Mouse (Mus musculus): ENCODE results near the gene Lrrc47. TPM values are rescaled to one million over a fixed set of nuclear protein-coding genes. Genes with fewer than 3 reads are reported as not detected.

Gene Lrrc47
- polyA plus RNA-seq, 1 experiment from 2014 or later, result 12.3 TPM

DNA sequence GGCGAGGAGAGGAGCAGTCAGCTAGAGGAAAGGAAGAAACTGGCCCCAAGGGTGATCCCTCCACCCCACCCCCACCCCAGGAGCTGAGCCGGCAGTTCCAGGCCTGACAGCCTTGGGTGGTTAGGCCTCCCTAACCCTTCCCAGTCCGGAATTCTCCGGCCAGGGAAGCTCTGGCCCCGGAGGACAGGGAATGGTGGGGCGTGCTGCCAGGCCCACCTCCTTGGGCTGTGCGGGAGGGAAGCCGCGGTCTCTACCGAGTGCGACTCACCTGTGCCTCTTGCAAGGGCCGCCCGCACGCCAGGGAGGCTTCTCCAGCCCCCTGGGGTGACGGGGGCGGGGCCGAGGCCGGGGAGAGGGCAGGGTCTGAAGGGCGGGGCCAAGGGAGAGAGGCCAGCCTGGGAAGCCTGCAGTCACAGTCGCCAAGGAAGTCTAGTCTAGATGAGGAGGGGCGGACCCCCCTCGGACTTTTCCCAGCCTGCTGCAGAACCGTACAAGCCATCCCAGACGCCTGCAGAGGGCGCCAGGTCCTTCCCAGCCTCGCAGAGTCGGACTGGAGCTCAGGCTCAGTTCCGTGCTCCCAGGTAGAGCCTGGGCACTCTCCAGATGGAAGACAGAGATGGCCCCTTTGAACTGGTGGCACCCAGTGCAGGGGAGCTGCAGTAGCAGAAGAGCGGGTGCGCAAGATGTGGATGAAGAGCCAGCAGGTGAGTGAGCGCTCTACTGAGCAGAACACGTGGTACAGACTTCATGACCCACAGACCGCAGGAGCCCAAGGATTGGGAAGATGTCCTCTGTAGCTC lies 14.3 kb downstream of the Lrrc47 start, which contains the start of gene Smim1:
TSS of gene Smim1 (minus strand) at position 590 of the 800 bp plus-strand sequence.
- Histone ChIP-seq H3K4me2 (ENCODE audit: low read depth, low read length, severe bottlenecking) (peak within 1 kb of the TSS; percentile 54), H3K9me3 (ENCODE audit: control insufficient read depth, low read length) (no peaks in the 10 kb centered on the region), H3K4me3 (ENCODE audit: low read depth, low read length) (peak within 1 kb of the TSS; percentile 14), H3K9ac (ENCODE audit: low read length) (peak within 1 kb of the TSS; percentile 35), H3K27me3 (ENCODE audit: control insufficient read depth, insufficient read depth, low read length) (peaks cover 2% of the 10 kb centered on the region), H3K27ac (ENCODE audit: low read depth, low read length) (no peak within 1 kb of the TSS), H3K36me3 (ENCODE audit: control insufficient read depth, insufficient read depth, low read length) (peaks cover 2% of the 10 kb centered on the region; the same call in 1 of the 2 replicates), H3K4me1 (replicated peaks; ENCODE audit: control insufficient read depth, insufficient read depth, low read length) (peaks cover 5% of the 10 kb centered on the region; the same call in 1 of the 2 replicates)
- 4% methylated on average over 33 of the region's 33 CpGs for WGBS
- DNase-seq (ENCODE audit: low spot score) (peak; percentile 80), ATAC-seq (replicated peaks; ENCODE audit: low FRiP score) (peak; percentile 47)

DNA sequence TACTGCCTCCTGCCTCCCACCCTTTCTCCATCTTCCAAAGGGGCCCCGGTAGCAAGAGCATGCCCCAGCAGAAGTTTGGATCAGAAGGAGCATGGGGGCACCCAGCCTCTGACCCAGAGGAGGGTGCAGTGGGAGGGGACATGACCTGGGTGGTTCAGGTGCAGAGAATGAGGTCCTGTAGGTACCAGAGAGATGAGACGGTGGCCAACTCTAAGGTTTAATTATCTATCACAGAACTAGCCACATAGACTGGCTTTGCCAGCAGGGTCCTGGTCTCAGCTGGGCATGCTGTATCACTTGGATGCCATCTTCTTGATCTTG lies 14.9 kb downstream of the Lrrc47 start:
- no peaks in the 10 kb centered on the region for H3K9me3 ChIP-seq (ENCODE audit: control insufficient read depth, low read length)
- H3K4me3 ChIP-seq (ENCODE audit: low read depth, low read length), result peak overlapping the region; percentile 14; the same call in 1 of the 2 replicates
- ATAC-seq (replicated peaks; ENCODE audit: low FRiP score) (no peak), DNase-seq (ENCODE audit: low spot score) (no peak)
- H3K36me3 ChIP-seq (ENCODE audit: control insufficient read depth, insufficient read depth, low read length), result no peaks in the 10 kb centered on the region
- H3K27ac ChIP-seq (ENCODE audit: low read depth, low read length), result no peak overlapping the region
- peak overlapping the region; percentile 54 for H3K4me2 ChIP-seq (ENCODE audit: low read depth, low read length, severe bottlenecking)
- H3K9ac ChIP-seq (ENCODE audit: low read length), result peak overlapping the region; percentile 35; the same call in 1 of the 2 replicates
- WGBS, result 24% methylated on average over 2 of the region's 2 CpGs
- H3K4me1 ChIP-seq (replicated peaks; ENCODE audit: control insufficient read depth, insufficient read depth, low read length), result peaks cover 5% of the 10 kb centered on the region; the same call in 1 of the 2 replicates
- H3K27me3 ChIP-seq (ENCODE audit: control insufficient read depth, insufficient read depth, low read length), result peaks cover 2% of the 10 kb centered on the region

GRCm38 (mm10) chr4:154028066-154028465 lies 16.5 kb downstream of the Lrrc47 start:
- H3K27me3 ChIP-seq (ENCODE audit: control insufficient read depth, insufficient read depth, low read length), result peaks cover 2% of the 10 kb centered on the region
- H3K9me3 ChIP-seq (ENCODE audit: control insufficient read depth, low read length), result no peaks in the 10 kb centered on the region
- H3K4me2 ChIP-seq (ENCODE audit: low read depth, low read length, severe bottlenecking), result no peak overlapping the region
- no peak overlapping the region for H3K27ac ChIP-seq (ENCODE audit: low read depth, low read length)
- H3K9ac ChIP-seq (ENCODE audit: low read length), result no peak overlapping the region
- peaks cover 5% of the 10 kb centered on the region; the same call in 1 of the 2 replicates for H3K4me1 ChIP-seq (replicated peaks; ENCODE audit: control insufficient read depth, insufficient read depth, low read length)
- no peak overlapping the region for H3K4me3 ChIP-seq (ENCODE audit: low read depth, low read length)
- no peak for DNase-seq (ENCODE audit: low spot score)
- WGBS, result 82% methylated on average over 7 of the region's 7 CpGs
- H3K36me3 ChIP-seq (ENCODE audit: control insufficient read depth, insufficient read depth, low read length), result no peaks in the 10 kb centered on the region
- ATAC-seq (replicated peaks; ENCODE audit: low FRiP score), result no peak

DNA sequence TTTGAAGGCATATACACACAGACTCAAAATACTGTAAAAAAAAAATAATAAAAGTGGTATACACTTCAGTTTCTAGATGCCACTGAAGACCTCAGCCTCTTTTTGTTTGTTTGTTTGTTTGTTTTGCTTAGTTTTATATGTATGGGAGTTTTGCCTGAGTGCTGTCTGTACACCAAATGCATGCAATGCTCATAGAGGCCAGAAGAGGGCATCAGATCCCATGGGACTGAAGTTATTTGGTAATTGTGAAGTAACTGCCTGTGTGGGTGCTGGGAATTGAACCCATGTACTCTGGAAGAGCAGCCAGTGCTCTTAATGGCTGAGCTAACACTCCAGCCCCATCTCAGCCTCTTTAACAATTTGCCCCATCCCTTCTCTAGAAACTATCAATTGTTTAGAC lies 17.1 kb downstream of the Lrrc47 start:
- H3K4me1 ChIP-seq (replicated peaks; ENCODE audit: control insufficient read depth, insufficient read depth, low read length), result peaks cover 5% of the 10 kb centered on the region; the same call in 1 of the 2 replicates
- no peak for ATAC-seq (replicated peaks; ENCODE audit: low FRiP score)
- H3K4me3 ChIP-seq (ENCODE audit: low read depth, low read length), result no peak overlapping the region
- no peak for DNase-seq (ENCODE audit: low spot score)
- H3K36me3 ChIP-seq (ENCODE audit: control insufficient read depth, insufficient read depth, low read length), result no peaks in the 10 kb centered on the region
- H3K9me3 ChIP-seq (ENCODE audit: control insufficient read depth, low read length), result no peaks in the 10 kb centered on the region
- no peak overlapping the region for H3K9ac ChIP-seq (ENCODE audit: low read length)
- peaks cover 2% of the 10 kb centered on the region for H3K27me3 ChIP-seq (ENCODE audit: control insufficient read depth, insufficient read depth, low read length)
- H3K27ac ChIP-seq (ENCODE audit: low read depth, low read length), result no peak overlapping the region
- no peak overlapping the region for H3K4me2 ChIP-seq (ENCODE audit: low read depth, low read length, severe bottlenecking)

- ATAC-seq (replicated peaks; ENCODE audit: low FRiP score) (no peak), DNase-seq (ENCODE audit: low spot score) (no peak)
- Histone ChIP-seq H3K4me2 (ENCODE audit: low read depth, low read length, severe bottlenecking) (no peak overlapping the region), H3K27me3 (ENCODE audit: control insufficient read depth, insufficient read depth, low read length) (no peaks in the 10 kb centered on the region), H3K36me3 (ENCODE audit: control insufficient read depth, insufficient read depth, low read length) (no peaks in the 10 kb centered on the region), H3K4me1 (replicated peaks; ENCODE audit: control insufficient read depth, insufficient read depth, low read length) (no peaks in the 10 kb centered on the region), H3K4me3 (ENCODE audit: low read depth, low read length) (no peak overlapping the region), H3K9ac (ENCODE audit: low read length) (no peak overlapping the region), H3K9me3 (ENCODE audit: control insufficient read depth, low read length) (no peaks in the 10 kb centered on the region), H3K27ac (ENCODE audit: low read depth, low read length) (no peak overlapping the region)
- WGBS, result 63% methylated on average over 3 of the region's 3 CpGs
Observed at GRCm38 (mm10) chr4:154037123-154037522, 25.6 kb downstream of the Lrrc47 start.

- Histone ChIP-seq H3K27me3 (ENCODE audit: control insufficient read depth, insufficient read depth, low read length) (no peaks in the 10 kb centered on the region; the same call in 1 of the 2 replicates), H3K9me3 (ENCODE audit: control insufficient read depth, low read length) (no peaks in the 10 kb centered on the region), H3K4me1 (replicated peaks; ENCODE audit: control insufficient read depth, insufficient read depth, low read length) (no peaks in the 10 kb centered on the region), H3K27ac (ENCODE audit: low read depth, low read length) (no peak within 1 kb of the TSS), H3K9ac (ENCODE audit: low read length) (no peak within 1 kb of the TSS), H3K4me2 (ENCODE audit: low read depth, low read length, severe bottlenecking) (no peak within 1 kb of the TSS), H3K36me3 (ENCODE audit: control insufficient read depth, insufficient read depth, low read length) (no peaks in the 10 kb centered on the region), H3K4me3 (ENCODE audit: low read depth, low read length) (no peak within 1 kb of the TSS)
- no peak for DNase-seq (ENCODE audit: low spot score)
- 87% methylated on average over 9 of the region's 9 CpGs for WGBS
- ATAC-seq (replicated peaks; ENCODE audit: low FRiP score), result no peak
Observed at GRCm38 (mm10) chr4:154042577-154042976, 31.0 kb downstream of the Lrrc47 start, which contains the start of gene Ccdc27. Gene Ccdc27, minus strand, starts transcription at chr4:154042677.

GRCm38 (mm10) chr4:154045837-154046236 lies 34.3 kb downstream of the Lrrc47 start:
- H3K27me3 ChIP-seq (ENCODE audit: control insufficient read depth, insufficient read depth, low read length), result no peaks in the 10 kb centered on the region; the same call in 1 of the 2 replicates
- no peaks in the 10 kb centered on the region for H3K9me3 ChIP-seq (ENCODE audit: control insufficient read depth, low read length)
- H3K36me3 ChIP-seq (ENCODE audit: control insufficient read depth, insufficient read depth, low read length), result no peaks in the 10 kb centered on the region
- no peak overlapping the region for H3K9ac ChIP-seq (ENCODE audit: low read length)
- DNase-seq (ENCODE audit: low spot score) (no peak), ATAC-seq (replicated peaks; ENCODE audit: low FRiP score) (no peak)
- no peaks in the 10 kb centered on the region for H3K4me1 ChIP-seq (replicated peaks; ENCODE audit: control insufficient read depth, insufficient read depth, low read length)
- H3K27ac ChIP-seq (ENCODE audit: low read depth, low read length), result no peak overlapping the region
- no peak overlapping the region for H3K4me2 ChIP-seq (ENCODE audit: low read depth, low read length, severe bottlenecking)
- 64% methylated on average over 5 of the region's 5 CpGs for WGBS
- no peak overlapping the region for H3K4me3 ChIP-seq (ENCODE audit: low read depth, low read length)

DNA sequence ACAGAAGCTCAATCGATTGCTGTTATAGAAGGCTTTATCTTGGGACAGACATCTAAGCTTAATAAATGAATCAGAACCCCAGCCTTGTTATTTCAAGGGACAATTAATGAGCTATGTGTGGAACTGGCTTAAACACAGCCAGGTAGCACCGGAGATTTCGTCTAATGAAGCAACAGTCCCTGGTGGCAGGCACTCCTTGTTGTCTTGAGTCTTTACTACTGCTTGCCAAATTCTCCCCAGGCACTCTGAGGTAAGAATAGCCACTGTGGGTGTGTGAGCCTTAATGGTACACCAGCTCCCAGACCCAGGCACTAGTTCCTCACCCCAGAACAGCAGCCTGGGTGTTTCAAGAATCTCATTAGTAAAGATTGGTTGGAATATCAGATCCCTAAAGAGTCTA lies 39.9 kb downstream of the Lrrc47 start:
- WGBS, result 83% methylated on average over 3 of the region's 3 CpGs
- Histone ChIP-seq H3K27ac (ENCODE audit: low read depth, low read length) (no peak overlapping the region), H3K9ac (ENCODE audit: low read length) (no peak overlapping the region), H3K4me3 (ENCODE audit: low read depth, low read length) (no peak overlapping the region), H3K4me1 (replicated peaks; ENCODE audit: control insufficient read depth, insufficient read depth, low read length) (no peaks in the 10 kb centered on the region), H3K27me3 (ENCODE audit: control insufficient read depth, insufficient read depth, low read length) (no peaks in the 10 kb centered on the region), H3K9me3 (ENCODE audit: control insufficient read depth, low read length) (no peaks in the 10 kb centered on the region), H3K36me3 (ENCODE audit: control insufficient read depth, insufficient read depth, low read length) (no peaks in the 10 kb centered on the region), H3K4me2 (ENCODE audit: low read depth, low read length, severe bottlenecking) (no peak overlapping the region)
- DNase-seq (ENCODE audit: low spot score), result no peak
- ATAC-seq (replicated peaks; ENCODE audit: low FRiP score), result no peak

DNA sequence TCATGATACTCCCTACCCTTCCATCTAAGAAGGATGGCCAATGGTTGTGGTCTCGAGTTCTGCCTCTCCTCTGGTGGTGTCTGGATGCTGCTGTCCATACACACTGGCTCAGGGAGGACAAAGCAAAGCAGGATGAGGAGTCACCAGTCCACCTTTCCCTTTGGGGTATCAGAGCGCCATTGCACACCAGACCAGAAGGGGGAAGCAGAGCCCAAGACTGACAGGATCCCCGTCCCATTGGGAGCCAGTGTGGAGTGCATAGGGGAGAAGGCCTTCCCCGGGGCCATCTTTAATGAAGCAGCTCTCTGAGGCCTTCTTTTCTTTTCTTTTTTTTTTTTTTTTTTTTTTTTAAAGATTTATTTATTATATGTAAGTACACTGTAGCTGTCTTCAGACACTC lies 41.5 kb downstream of the Lrrc47 start:
- H3K4me2 ChIP-seq (ENCODE audit: low read depth, low read length, severe bottlenecking), result no peak overlapping the region
- H3K4me1 ChIP-seq (replicated peaks; ENCODE audit: control insufficient read depth, insufficient read depth, low read length), result no peaks in the 10 kb centered on the region
- no peaks in the 10 kb centered on the region for H3K27me3 ChIP-seq (ENCODE audit: control insufficient read depth, insufficient read depth, low read length)
- H3K27ac ChIP-seq (ENCODE audit: low read depth, low read length), result no peak overlapping the region
- ATAC-seq (replicated peaks; ENCODE audit: low FRiP score), result no peak
- H3K9ac ChIP-seq (ENCODE audit: low read length), result no peak overlapping the region
- H3K36me3 ChIP-seq (ENCODE audit: control insufficient read depth, insufficient read depth, low read length), result no peaks in the 10 kb centered on the region
- 71% methylated on average over 4 of the region's 4 CpGs for WGBS
- H3K9me3 ChIP-seq (ENCODE audit: control insufficient read depth, low read length), result no peaks in the 10 kb centered on the region
- no peak overlapping the region for H3K4me3 ChIP-seq (ENCODE audit: low read depth, low read length)
- DNase-seq (ENCODE audit: low spot score), result no peak
